Mouse (Mus musculus): ENCODE results near the gene Mtrr. TPM values are rescaled to one million over a fixed set of nuclear protein-coding genes. Genes with fewer than 3 reads are reported as not detected.

Mtrr gene
- polyA plus RNA-seq (2014; fragmentation: Nextera tagmentation; extraction: Ambion mirVana): 10.2 and 13.5 TPM in 2 replicates

DNA sequence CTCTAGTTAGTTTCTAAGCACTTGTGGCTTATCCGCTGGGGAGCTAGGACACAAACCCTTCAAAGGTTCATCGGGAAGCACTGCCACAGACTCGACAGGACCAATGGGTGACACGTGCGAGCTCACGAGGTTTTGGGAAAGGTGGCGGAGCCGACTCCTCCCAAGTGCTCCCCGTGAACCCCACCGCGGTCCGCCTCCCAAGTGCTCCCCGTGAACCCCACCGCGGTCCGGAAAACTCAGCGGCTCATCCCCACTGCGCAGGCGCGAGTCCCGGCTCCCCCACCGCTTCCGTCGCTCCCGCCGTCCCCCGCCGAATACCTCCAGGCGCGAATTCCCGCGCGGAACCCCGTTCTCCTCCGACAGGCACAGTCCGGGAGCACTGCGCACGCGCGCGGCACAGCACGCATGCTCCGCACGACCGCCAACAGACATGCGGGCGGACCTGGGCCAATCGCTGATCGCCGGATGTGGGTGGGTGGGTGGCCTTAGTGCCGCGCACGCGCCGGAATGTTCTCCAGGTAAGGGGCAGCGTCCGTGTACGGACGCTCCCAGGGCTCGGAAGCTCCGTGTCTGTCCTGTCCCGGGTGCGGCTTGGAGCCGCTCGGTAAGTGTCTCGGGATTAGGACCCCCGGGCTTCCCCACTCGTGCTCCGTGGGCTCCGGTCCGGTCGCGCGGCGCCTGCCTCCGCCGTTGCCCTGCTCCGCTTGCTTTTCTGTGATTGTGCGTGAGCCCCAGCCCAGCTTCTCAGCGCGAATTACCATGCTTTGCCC, at the start of gene Mtrr, which contains the start of gene Fastkd3:
Gene Mtrr, minus strand, starts transcription at position 403 of the 770 bp plus-strand sequence.
Gene Fastkd3, plus strand, starts transcription at position 488 of the 770 bp plus-strand sequence.
- peaks cover 47% of the 10 kb centered on the region for H3K36me3 ChIP-seq (ENCODE audit: control insufficient read depth, insufficient read depth, low read length)
- under 1% methylated on average over 81 of the region's 81 CpGs for WGBS
- ATAC-seq (ENCODE audit: low FRiP score, low TSS enrichment): peak; percentile 100

GRCm38 (mm10) chr13:68627041-68627440, 45.1 kb upstream of the Mtrr start:
- H3K36me3 ChIP-seq (ENCODE audit: control insufficient read depth, insufficient read depth, low read length): no peaks in the 10 kb centered on the region
- no peaks in the 10 kb centered on the region for H3K9me3 ChIP-seq (ENCODE audit: control insufficient read depth, low read length)
- no peak overlapping the region for H3K4me2 ChIP-seq (ENCODE audit: low read length)
- no peak for DNase-seq
- no peak overlapping the region for H3K4me3 ChIP-seq (replicated peaks; ENCODE audit: low read depth, low read length)
- no peak for ATAC-seq (ENCODE audit: low FRiP score, low TSS enrichment)
- no peaks in the 10 kb centered on the region for H3K27me3 ChIP-seq (ENCODE audit: control insufficient read depth, insufficient read depth, low read length)
- no peak overlapping the region for H3K9ac ChIP-seq (replicated peaks; ENCODE audit: low read length)
- WGBS: 75% methylated on average over 3 of the region's 3 CpGs
- H3K27ac ChIP-seq (replicated peaks; ENCODE audit: low read depth, low read length): no peak overlapping the region
- H3K4me1 ChIP-seq (ENCODE audit: control insufficient read depth, insufficient read depth, low read length): no peaks in the 10 kb centered on the region

More for the DNA sequence above, at the start of gene Mtrr, which contains the start of gene Fastkd3:
- DNase-seq: peak; percentile 99
- H3K27ac ChIP-seq (replicated peaks; ENCODE audit: low read depth, low read length): peak within 1 kb of the TSS; percentile 70
- peaks cover 7% of the 10 kb centered on the region for H3K4me1 ChIP-seq (ENCODE audit: control insufficient read depth, insufficient read depth, low read length)
- H3K27me3 ChIP-seq (ENCODE audit: control insufficient read depth, insufficient read depth, low read length): no peaks in the 10 kb centered on the region
- H3K9me3 ChIP-seq (ENCODE audit: control insufficient read depth, low read length): no peaks in the 10 kb centered on the region
- H3K4me3 ChIP-seq (replicated peaks; ENCODE audit: low read depth, low read length): peak within 1 kb of the TSS; percentile 83
- peak within 1 kb of the TSS; percentile 66 for H3K9ac ChIP-seq (replicated peaks; ENCODE audit: low read length)
- peak within 1 kb of the TSS; percentile 91 for H3K4me2 ChIP-seq (ENCODE audit: low read length)

DNA sequence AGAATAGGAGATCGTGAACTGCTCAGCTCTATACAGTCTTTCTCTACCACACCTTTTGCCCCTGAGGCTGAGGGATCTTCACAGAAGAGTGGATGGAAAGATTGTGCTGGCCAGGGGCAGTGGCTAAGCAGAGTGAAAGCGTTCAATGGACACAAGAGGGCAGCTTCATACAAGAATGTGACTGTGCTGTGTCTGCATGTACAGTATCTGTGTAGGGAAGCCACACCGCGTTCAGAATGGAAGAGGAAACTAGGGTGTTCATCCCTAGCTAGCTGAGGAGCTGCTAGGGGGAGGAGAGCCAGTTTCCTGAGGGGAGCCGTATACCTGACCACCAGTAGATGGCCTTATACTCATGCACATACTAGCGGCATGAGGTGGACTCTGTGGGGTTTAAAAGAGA, 40.8 kb upstream of the Mtrr start:
- peak; percentile 62 for DNase-seq
- H3K27ac ChIP-seq (replicated peaks; ENCODE audit: low read depth, low read length): no peak overlapping the region
- no peaks in the 10 kb centered on the region for H3K27me3 ChIP-seq (ENCODE audit: control insufficient read depth, insufficient read depth, low read length)
- no peak overlapping the region for H3K4me2 ChIP-seq (ENCODE audit: low read length)
- H3K36me3 ChIP-seq (ENCODE audit: control insufficient read depth, insufficient read depth, low read length): no peaks in the 10 kb centered on the region
- 71% methylated on average over 6 of the region's 6 CpGs for WGBS
- ATAC-seq (ENCODE audit: low FRiP score, low TSS enrichment): peak; percentile 53; the same call in 1 of the 2 replicates
- H3K9me3 ChIP-seq (ENCODE audit: control insufficient read depth, low read length): no peaks in the 10 kb centered on the region
- no peaks in the 10 kb centered on the region for H3K4me1 ChIP-seq (ENCODE audit: control insufficient read depth, insufficient read depth, low read length)
- no peak overlapping the region for H3K4me3 ChIP-seq (replicated peaks; ENCODE audit: low read depth, low read length)
- no peak overlapping the region for H3K9ac ChIP-seq (replicated peaks; ENCODE audit: low read length)

DNA sequence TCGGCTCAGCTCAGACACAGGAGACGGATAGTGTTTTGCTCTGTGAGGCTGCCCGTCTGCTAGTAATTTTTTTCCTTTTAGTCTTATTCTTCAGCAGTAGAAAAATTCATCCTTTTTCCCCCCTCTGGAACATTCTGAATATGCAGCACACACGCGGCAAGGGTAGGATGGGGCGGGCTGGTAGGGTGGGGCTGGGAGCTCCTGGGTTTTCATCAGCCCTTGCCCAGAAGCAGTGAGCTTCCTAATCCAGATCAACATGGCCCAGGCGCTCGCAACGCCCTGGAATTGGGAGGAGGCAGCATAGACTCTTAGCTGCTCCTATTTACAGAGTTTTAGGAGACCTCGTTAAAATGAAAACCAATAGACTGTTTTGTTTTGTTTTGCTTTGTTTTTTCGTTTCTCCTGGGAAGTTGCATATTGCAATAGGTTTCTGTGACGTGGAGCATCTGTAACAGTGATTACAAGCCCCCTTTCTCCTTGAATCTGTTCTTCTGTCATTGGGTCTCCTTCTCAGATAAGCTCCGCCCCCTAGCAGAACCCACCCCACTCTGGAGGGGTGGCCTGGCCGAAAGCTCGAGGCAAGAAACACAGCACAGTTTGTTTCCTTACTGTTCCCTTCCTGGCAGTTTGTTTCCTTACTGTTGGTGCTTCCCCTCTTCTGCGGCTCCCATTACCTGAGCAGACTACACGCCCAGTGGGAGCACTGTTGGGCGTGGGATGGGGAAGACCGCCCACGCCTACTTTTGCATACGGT, 25.9 kb upstream of the Mtrr start:
- H3K4me2 ChIP-seq (ENCODE audit: low read length): peak overlapping the region; percentile 35
- H3K27me3 ChIP-seq (ENCODE audit: control insufficient read depth, insufficient read depth, low read length): no peaks in the 10 kb centered on the region
- H3K4me3 ChIP-seq (replicated peaks; ENCODE audit: low read depth, low read length): no peak overlapping the region
- H3K36me3 ChIP-seq (ENCODE audit: control insufficient read depth, insufficient read depth, low read length): no peaks in the 10 kb centered on the region
- DNase-seq (peak; percentile 40), ATAC-seq (ENCODE audit: low FRiP score, low TSS enrichment) (peak; percentile 61; the same call in 1 of the 2 replicates)
- peak overlapping the region; percentile 20; the same call in 1 of the 2 replicates for H3K9ac ChIP-seq (replicated peaks; ENCODE audit: low read length)
- H3K4me1 ChIP-seq (ENCODE audit: control insufficient read depth, insufficient read depth, low read length): 0 out of 2 replicates have a peak, but pooled peaks cover 9% of the 10 kb centered on the region
- no peaks in the 10 kb centered on the region for H3K9me3 ChIP-seq (ENCODE audit: control insufficient read depth, low read length)
- peak overlapping the region; percentile 74 for H3K27ac ChIP-seq (replicated peaks; ENCODE audit: low read depth, low read length)
- 60% methylated on average over 21 of the region's 21 CpGs for WGBS

GRCm38 (mm10) chr13:68605689-68606126, 23.8 kb upstream of the Mtrr start:
- Histone ChIP-seq H3K4me1 (ENCODE audit: control insufficient read depth, insufficient read depth, low read length) (0 out of 2 replicates have a peak, but pooled peaks cover 9% of the 10 kb centered on the region), H3K27me3 (ENCODE audit: control insufficient read depth, insufficient read depth, low read length) (no peaks in the 10 kb centered on the region), H3K9ac (replicated peaks; ENCODE audit: low read length) (peak overlapping the region; percentile 34; the same call in 1 of the 2 replicates), H3K9me3 (ENCODE audit: control insufficient read depth, low read length) (no peaks in the 10 kb centered on the region), H3K27ac (replicated peaks; ENCODE audit: low read depth, low read length) (no peak overlapping the region; the same call in 1 of the 2 replicates), H3K4me3 (replicated peaks; ENCODE audit: low read depth, low read length) (peak overlapping the region; percentile 28), H3K4me2 (ENCODE audit: low read length) (peak overlapping the region; percentile 49), H3K36me3 (ENCODE audit: control insufficient read depth, insufficient read depth, low read length) (no peaks in the 10 kb centered on the region)
- DNase-seq (peak; percentile 74), ATAC-seq (ENCODE audit: low FRiP score, low TSS enrichment) (peak; percentile 77)
- WGBS: 3% methylated on average over 11 of the region's 11 CpGs

DNA sequence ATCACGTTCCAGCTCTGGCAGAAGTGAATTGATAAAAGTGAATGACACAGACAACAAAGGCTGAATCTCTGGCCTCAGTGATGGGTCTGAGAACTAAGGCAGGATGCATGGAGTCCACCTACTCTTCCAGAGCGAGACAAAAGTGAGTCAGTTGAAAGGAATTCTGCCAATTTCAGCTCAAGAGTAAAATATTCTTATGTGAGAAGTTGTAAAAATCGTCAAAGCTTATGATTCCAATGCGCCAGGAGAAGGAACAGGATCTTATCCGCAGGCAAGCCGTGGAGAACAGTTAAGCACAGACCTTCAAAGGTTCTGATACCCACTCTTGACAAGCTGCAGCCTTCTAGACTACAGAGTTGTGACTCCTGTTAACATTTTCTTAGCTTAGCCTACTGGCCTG, 21.1 kb upstream of the Mtrr start:
- 78% methylated on average over 6 of the region's 6 CpGs for WGBS
- DNase-seq (no peak), ATAC-seq (ENCODE audit: low FRiP score, low TSS enrichment) (no peak)

DNA sequence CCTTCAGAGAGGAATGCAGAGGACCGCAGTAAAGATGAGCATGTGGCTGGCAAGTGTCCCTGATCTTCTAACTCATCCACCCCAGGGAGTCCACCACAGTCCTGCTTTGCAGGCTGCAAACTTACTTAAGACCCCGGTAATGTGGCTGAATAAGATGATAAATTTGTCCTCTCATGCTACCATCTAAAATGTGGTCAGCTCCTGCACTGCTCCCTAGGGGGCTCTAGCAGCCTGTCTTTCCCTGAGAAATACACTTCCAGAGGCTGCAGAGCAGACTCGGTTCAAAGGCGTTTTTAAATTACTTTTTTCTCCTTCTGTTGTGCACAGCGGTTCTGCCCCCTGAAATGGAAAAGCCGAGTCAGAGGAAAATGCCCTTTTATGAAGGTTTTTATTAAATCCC, 19.2 kb upstream of the Mtrr start:
- 0 out of 2 replicates have a peak, but pooled peaks cover 3% of the 10 kb centered on the region for H3K4me1 ChIP-seq (ENCODE audit: control insufficient read depth, insufficient read depth, low read length)
- DNase-seq: peak; percentile 83
- H3K27ac ChIP-seq (replicated peaks; ENCODE audit: low read depth, low read length): 0 out of 2 replicates have a peak overlapping the region, but pooled peaks have one; percentile 52
- H3K27me3 ChIP-seq (ENCODE audit: control insufficient read depth, insufficient read depth, low read length): no peaks in the 10 kb centered on the region
- H3K4me3 ChIP-seq (replicated peaks; ENCODE audit: low read depth, low read length): no peak overlapping the region
- no peaks in the 10 kb centered on the region for H3K36me3 ChIP-seq (ENCODE audit: control insufficient read depth, insufficient read depth, low read length)
- no peak overlapping the region for H3K9ac ChIP-seq (replicated peaks; ENCODE audit: low read length)
- H3K9me3 ChIP-seq (ENCODE audit: control insufficient read depth, low read length): no peaks in the 10 kb centered on the region
- ATAC-seq (ENCODE audit: low FRiP score, low TSS enrichment): no peak
- H3K4me2 ChIP-seq (ENCODE audit: low read length): no peak overlapping the region
- WGBS: 22% methylated on average over 6 of the region's 6 CpGs

More for the DNA sequence above, 21.1 kb upstream of the Mtrr start:
- H3K27ac ChIP-seq (replicated peaks; ENCODE audit: low read depth, low read length): no peak overlapping the region
- H3K4me1 ChIP-seq (ENCODE audit: control insufficient read depth, insufficient read depth, low read length): 0 out of 2 replicates have a peak, but pooled peaks cover 9% of the 10 kb centered on the region
- no peak overlapping the region for H3K4me3 ChIP-seq (replicated peaks; ENCODE audit: low read depth, low read length)
- no peak overlapping the region for H3K4me2 ChIP-seq (ENCODE audit: low read length)
- no peaks in the 10 kb centered on the region for H3K27me3 ChIP-seq (ENCODE audit: control insufficient read depth, insufficient read depth, low read length)
- no peaks in the 10 kb centered on the region for H3K9me3 ChIP-seq (ENCODE audit: control insufficient read depth, low read length)
- H3K36me3 ChIP-seq (ENCODE audit: control insufficient read depth, insufficient read depth, low read length): no peaks in the 10 kb centered on the region
- H3K9ac ChIP-seq (replicated peaks; ENCODE audit: low read length): no peak overlapping the region

DNA sequence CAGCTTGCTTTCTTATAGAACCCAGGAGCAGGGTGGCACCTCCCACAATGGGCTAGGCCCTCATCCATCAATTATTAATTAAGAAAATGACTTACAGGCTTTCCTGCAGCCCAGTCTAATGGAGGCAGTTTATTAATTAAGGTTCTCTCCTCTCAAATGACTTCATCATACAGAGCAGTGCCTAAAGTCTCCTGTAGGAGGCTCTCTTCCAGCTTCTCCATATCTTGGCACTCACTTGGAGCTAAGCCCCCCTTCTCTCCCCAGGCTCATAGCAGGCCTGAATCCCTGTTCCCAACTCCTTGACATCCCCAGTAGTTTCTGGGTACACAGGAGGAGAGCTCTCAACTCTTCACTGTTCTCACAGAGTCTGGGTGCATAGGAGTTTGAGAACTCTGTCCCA, 17.0 kb upstream of the Mtrr start:
- no peak overlapping the region for H3K9ac ChIP-seq (replicated peaks; ENCODE audit: low read length)
- no peaks in the 10 kb centered on the region for H3K9me3 ChIP-seq (ENCODE audit: control insufficient read depth, low read length)
- H3K27me3 ChIP-seq (ENCODE audit: control insufficient read depth, insufficient read depth, low read length): no peaks in the 10 kb centered on the region
- DNase-seq (peak; percentile 7), ATAC-seq (ENCODE audit: low FRiP score, low TSS enrichment) (no peak)
- H3K36me3 ChIP-seq (ENCODE audit: control insufficient read depth, insufficient read depth, low read length): no peaks in the 10 kb centered on the region
- H3K4me1 ChIP-seq (ENCODE audit: control insufficient read depth, insufficient read depth, low read length): no peaks in the 10 kb centered on the region
- H3K27ac ChIP-seq (replicated peaks; ENCODE audit: low read depth, low read length): no peak overlapping the region
- H3K4me3 ChIP-seq (replicated peaks; ENCODE audit: low read depth, low read length): no peak overlapping the region
- H3K4me2 ChIP-seq (ENCODE audit: low read length): no peak overlapping the region
